Mouse (Mus musculus) liver, embryonic 12.5 days (tissue): ENCODE data around the gene Kdelr1. TPM values are rescaled to one million over a fixed set of nuclear protein-coding genes. Genes with fewer than 3 reads are reported as not detected.
A peak's percentile ranks its signal among the peaks of the same experiment; 100 is the strongest.

Experiments used
- ATAC-seq: fragments of 200-750 bp; cut with Nextera tagmentation; 2 replicates; pipeline ENCODE4 v1.8.0; 2017; ENCODE audit warnings: moderate number of reproducible peaks, mild to moderate bottlenecking, moderate library complexity
- H3K27ac ChIP-seq: fragments of 300-500 bp; sonication (generic); 2 replicates; pipeline ENCODE4 v1.5.1; 2016; ENCODE audit warnings: mild to moderate bottlenecking
- H3K27me3 ChIP-seq: fragments of 300-500 bp; sonication (generic); replicated peaks from 2 replicates; pipeline ENCODE4 v1.6.1; 2016; ENCODE audit warnings: mild to moderate bottlenecking, moderate library complexity
- H3K36me3 ChIP-seq: fragments of 300-500 bp; sonication (generic); 2 replicates; pipeline ENCODE4 v1.6.1; 2016; ENCODE audit warnings: mild to moderate bottlenecking, moderate library complexity
- H3K4me1 ChIP-seq: fragments of 300-500 bp; sonication (generic); 2 replicates; pipeline ENCODE4 v1.6.1; 2016
- H3K4me2 ChIP-seq: fragments of 300-500 bp; sonication (generic); 2 replicates; pipeline ENCODE4 v1.6.1; 2016; ENCODE audit warnings: mild to moderate bottlenecking, moderate library complexity
- H3K4me3 ChIP-seq: fragments of 300-500 bp; sonication (generic); 2 replicates; pipeline ENCODE4 v1.5.1; 2016; ENCODE audit warnings: mild to moderate bottlenecking, moderate library complexity
- H3K9ac ChIP-seq: fragments of 300-500 bp; sonication (generic); 2 replicates; pipeline ENCODE4 v1.6.1; 2016; ENCODE audit warnings: mild to moderate bottlenecking, moderate library complexity
- H3K9me3 ChIP-seq: fragments of 300-500 bp; sonication (generic); replicated peaks from 2 replicates; pipeline ENCODE4 v1.6.1; 2016; ENCODE audit warnings: mild to moderate bottlenecking, moderate library complexity
- WGBS: fragments of 180-500 bp; shearing (Covaris S2); methylation state at CpG from one replicate; pipeline ENCODE4 v1.1.7; 2016; ENCODE audit not compliant: insufficient replicate concordance; 5-methylcytosine and 5-hydroxymethylcytosine counted together
- polyA plus RNA-seq: library from polyadenylated mRNA; unstranded; fragments of >200 nt; fragmentation: Nextera tagmentation; extraction: Ambion mirVana; gene quantifications from 2 replicates; pipeline ENCODE4 v1.2.1, GENCODE M21; 2016

The Kdelr1 gene
- polyA plus RNA-seq, 1 experiment from 2014 or later: 25.6 TPM

DNA sequence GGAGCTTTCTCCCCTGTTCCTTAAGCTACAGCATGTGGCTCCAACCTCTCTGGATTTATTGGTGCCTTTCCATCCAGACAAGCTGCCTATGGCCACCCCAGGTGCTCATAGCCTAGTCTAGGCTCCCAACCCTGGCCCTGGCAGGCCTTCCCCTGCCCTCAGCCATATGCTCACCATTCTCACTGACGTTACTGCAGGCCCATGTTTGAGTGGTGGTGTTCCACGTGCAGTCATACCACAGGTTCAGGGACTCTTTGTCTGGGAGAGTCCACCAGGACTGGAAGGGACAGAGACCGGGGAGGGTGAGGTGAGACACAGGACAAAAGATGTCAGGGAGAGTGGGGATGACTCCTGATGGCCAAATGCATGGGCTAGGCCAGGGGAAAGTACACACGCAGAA, 47.2 kb downstream of the Kdelr1 start:
- peaks cover 25% of the 10 kb centered on the region for H3K36me3 ChIP-seq
- H3K4me2 ChIP-seq: peak overlapping the region; percentile 81
- peak overlapping the region; percentile 65; the same call in 1 of the 2 replicates for H3K9ac ChIP-seq
- no peak for ATAC-seq
- peaks cover 85% of the 10 kb centered on the region for H3K4me1 ChIP-seq
- H3K4me3 ChIP-seq: 0 out of 2 replicates have a peak overlapping the region, but pooled peaks have one; percentile 53
- peak overlapping the region; percentile 90 for H3K27ac ChIP-seq
- WGBS: 56% methylated on average over 4 of the region's 4 CpGs
- no peaks in the 10 kb centered on the region for H3K27me3 ChIP-seq
- no peaks in the 10 kb centered on the region for H3K9me3 ChIP-seq

DNA sequence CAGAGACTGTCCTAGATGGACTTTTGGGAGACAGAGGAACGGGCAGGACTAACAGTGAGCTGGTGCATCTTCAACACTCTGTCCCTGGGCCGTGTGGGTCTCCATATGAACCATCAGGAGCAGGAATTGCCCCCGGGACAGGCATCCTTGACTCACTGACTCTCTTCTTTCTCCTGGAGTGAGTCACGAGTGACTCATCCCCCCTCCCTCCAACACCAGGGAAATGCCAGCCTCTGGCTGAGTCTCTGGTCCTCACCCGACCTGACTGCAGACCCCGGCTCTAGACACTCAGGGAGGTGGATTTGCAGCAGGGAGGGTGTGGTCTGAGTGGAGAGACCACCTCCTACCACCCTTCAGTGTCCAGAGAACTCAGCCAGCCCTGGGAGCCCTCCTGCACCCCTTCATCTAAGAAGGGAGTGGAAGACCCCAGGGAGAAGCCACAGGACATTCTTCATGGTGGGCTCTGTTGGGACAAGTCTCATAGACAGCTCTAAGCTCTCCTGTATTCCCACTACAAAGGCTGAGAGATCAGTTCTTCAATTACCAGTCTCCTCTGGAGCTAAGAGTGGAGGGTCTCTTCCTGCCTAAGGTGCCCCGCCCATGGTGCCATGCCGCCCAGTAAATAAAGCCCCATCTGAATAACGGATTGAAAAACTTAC, 48.1 kb downstream of the Kdelr1 start:
- H3K4me2 ChIP-seq: peak overlapping the region; percentile 81
- 21% methylated on average over 9 of the region's 9 CpGs for WGBS
- no peak for ATAC-seq
- peaks cover 17% of the 10 kb centered on the region for H3K36me3 ChIP-seq
- H3K4me3 ChIP-seq: peak overlapping the region; percentile 53
- peak overlapping the region; percentile 90 for H3K27ac ChIP-seq
- H3K9me3 ChIP-seq: no peaks in the 10 kb centered on the region
- no peaks in the 10 kb centered on the region for H3K27me3 ChIP-seq
- peak overlapping the region; percentile 65 for H3K9ac ChIP-seq
- H3K4me1 ChIP-seq: peaks cover 86% of the 10 kb centered on the region

DNA sequence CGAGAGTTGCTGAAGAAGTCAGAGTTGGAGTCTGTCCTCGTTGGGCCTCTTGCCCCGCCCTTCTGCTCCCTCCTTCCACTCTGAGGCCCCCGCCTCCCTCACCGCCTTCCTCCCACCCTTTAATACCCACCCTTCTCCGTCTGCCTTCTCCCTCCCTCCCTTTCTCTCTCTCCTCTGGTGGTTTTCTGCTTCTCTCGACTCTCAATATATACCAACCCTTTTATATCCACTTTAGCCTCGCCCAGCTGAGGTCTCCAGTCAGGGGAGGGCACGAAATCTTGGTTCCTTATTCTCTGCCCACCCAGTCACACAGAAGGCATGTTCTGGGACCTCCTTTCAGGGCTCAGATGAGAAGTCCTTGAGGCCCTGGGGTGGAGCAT, 48.7 kb downstream of the Kdelr1 start, which contains the start of gene Emp3:
Gene Emp3, minus strand, starts transcription at position 163 of the 380 bp plus-strand sequence.
- H3K36me3 ChIP-seq: peaks cover 13% of the 10 kb centered on the region
- 11% methylated on average over 9 of the region's 9 CpGs for WGBS
- ATAC-seq: peak; percentile 51
- peaks cover 81% of the 10 kb centered on the region for H3K4me1 ChIP-seq
- H3K27ac ChIP-seq: peak within 1 kb of the TSS; percentile 90
- peak within 1 kb of the TSS; percentile 81 for H3K4me2 ChIP-seq
- no peaks in the 10 kb centered on the region for H3K9me3 ChIP-seq
- H3K4me3 ChIP-seq: peak within 1 kb of the TSS; percentile 53
- peak within 1 kb of the TSS; percentile 65 for H3K9ac ChIP-seq
- H3K27me3 ChIP-seq: no peaks in the 10 kb centered on the region

DNA sequence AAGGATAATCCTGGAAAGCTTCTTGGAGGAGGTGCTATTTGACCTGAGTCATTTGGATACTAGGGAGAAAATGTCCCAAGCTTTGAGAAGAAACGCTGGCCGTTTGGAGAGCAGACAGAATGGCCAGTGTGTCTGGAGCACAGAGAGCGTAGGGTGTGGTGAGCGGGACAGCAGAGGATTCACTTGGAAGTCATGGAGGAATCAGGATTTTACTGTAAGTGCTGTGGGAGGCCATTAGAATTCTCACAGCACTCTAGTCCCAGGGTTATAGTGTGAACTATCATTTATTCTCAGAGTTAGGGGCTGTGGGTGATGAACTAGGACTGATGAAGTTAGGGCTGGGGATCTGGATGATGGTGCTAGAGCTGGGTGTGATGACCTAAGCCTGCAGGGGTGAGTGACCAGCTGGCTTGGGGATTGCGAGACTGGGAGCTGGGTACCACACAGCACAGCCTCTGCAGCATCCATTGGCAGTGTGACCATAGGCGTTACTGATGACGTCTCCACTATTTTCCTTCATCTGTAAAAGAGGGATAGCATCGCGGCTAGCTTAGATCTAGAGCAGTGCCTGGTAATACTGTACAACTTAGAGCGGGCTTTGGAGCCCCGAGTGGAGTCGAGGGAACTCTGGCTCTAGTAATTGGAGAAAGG, 49.5 kb downstream of the Kdelr1 start:
- H3K27ac ChIP-seq: peak overlapping the region; percentile 90
- peaks cover 13% of the 10 kb centered on the region for H3K36me3 ChIP-seq
- 63% methylated on average over 12 of the region's 12 CpGs for WGBS
- peak overlapping the region; percentile 17; the same call in 1 of the 2 replicates for H3K9ac ChIP-seq
- no peak for ATAC-seq
- H3K4me2 ChIP-seq: peak overlapping the region; percentile 81
- H3K4me1 ChIP-seq: peaks cover 73% of the 10 kb centered on the region
- no peaks in the 10 kb centered on the region for H3K9me3 ChIP-seq
- H3K27me3 ChIP-seq: no peaks in the 10 kb centered on the region
- H3K4me3 ChIP-seq: no peak overlapping the region

- Histone ChIP-seq H3K9me3 (no peaks in the 10 kb centered on the region), H3K4me3 (peak overlapping the region; percentile 54), H3K36me3 (peaks cover 5% of the 10 kb centered on the region), H3K27me3 (0 out of 2 replicates have a peak, but pooled peaks cover 4% of the 10 kb centered on the region), H3K9ac (peak overlapping the region; percentile 53; the same call in 1 of the 2 replicates), H3K27ac (peak overlapping the region; percentile 90), H3K4me2 (peak overlapping the region; percentile 81), H3K4me1 (peaks cover 62% of the 10 kb centered on the region)
- ATAC-seq: peak; percentile 83
- WGBS: under 1% methylated on average over 37 of the region's 37 CpGs
Measured at GRCm38 (mm10) chr7:45922928-45923761, 50.6 kb downstream of the Kdelr1 start.

- H3K9me3 ChIP-seq: no peaks in the 10 kb centered on the region
- WGBS: 3% methylated on average over 24 of the region's 24 CpGs
- peaks cover 4% of the 10 kb centered on the region for H3K36me3 ChIP-seq
- peaks cover 62% of the 10 kb centered on the region for H3K4me1 ChIP-seq
- peak; percentile 69 for ATAC-seq
- peak within 1 kb of the TSS; percentile 90 for H3K27ac ChIP-seq
- peak within 1 kb of the TSS; percentile 81 for H3K4me2 ChIP-seq
- peaks cover 7% of the 10 kb centered on the region; the same call in 1 of the 2 replicates for H3K27me3 ChIP-seq
- H3K9ac ChIP-seq: peak within 1 kb of the TSS; percentile 66
- peak within 1 kb of the TSS; percentile 54 for H3K4me3 ChIP-seq
Measured at GRCm38 (mm10) chr7:45923762-45924428, 51.3 kb downstream of the Kdelr1 start, which contains the start of gene Ccdc114. Gene Ccdc114 (plus strand): TSS chr7:45924072.

GRCm38 (mm10) chr7:45924429-45924816, 51.9 kb downstream of the Kdelr1 start:
- H3K27ac ChIP-seq: peak overlapping the region; percentile 90
- peak overlapping the region; percentile 66 for H3K9ac ChIP-seq
- H3K36me3 ChIP-seq: no peaks in the 10 kb centered on the region
- H3K4me1 ChIP-seq: peaks cover 62% of the 10 kb centered on the region
- peak overlapping the region; percentile 54 for H3K4me3 ChIP-seq
- peaks cover 7% of the 10 kb centered on the region; the same call in 1 of the 2 replicates for H3K27me3 ChIP-seq
- no peak for ATAC-seq
- H3K9me3 ChIP-seq: no peaks in the 10 kb centered on the region
- H3K4me2 ChIP-seq: peak overlapping the region; percentile 81
- WGBS: 5% methylated on average over 14 of the region's 14 CpGs

DNA sequence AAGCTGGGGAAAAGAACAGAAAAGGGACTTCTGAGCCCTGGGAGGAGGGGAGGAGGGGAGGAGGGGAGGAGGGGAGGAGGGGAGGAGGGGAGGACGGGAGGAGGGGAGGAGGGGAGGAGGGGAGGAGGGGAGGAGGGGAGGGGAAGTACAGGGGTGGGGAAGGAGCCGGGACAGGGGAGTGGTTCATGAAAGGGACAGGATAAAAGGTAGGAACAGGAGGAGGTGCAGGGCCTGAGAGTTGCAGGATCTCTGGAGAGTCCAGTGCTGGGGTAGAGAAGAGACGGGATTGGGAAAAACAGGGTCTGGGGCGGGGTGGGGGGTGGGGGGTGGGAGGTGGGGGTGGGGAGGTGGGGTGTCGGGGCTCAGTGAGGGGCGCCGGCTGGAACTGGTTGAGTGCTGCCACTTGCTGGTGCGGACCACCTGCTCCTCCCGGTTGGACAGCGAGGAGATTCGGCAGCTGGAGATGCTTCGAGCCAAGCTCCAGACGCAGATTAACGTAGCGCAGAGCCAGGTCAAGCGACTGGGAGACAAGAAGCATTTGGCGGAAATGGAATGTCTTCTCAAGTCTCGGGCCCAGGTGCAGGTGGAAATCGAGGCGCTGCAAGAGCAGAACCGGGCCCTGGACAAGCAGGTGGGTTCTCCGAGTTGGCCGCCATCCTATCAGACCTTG, 56.2 kb downstream of the Kdelr1 start:
- Histone ChIP-seq H3K36me3 (no peaks in the 10 kb centered on the region), H3K4me1 (peaks cover 19% of the 10 kb centered on the region), H3K9ac (no peak overlapping the region), H3K9me3 (peaks cover 7% of the 10 kb centered on the region; the same call in 1 of the 2 replicates), H3K4me2 (no peak overlapping the region), H3K4me3 (no peak overlapping the region), H3K27ac (no peak overlapping the region), H3K27me3 (peaks cover 7% of the 10 kb centered on the region; the same call in 1 of the 2 replicates)
- 31% methylated on average over 19 of the region's 23 CpGs for WGBS
- no peak for ATAC-seq

DNA sequence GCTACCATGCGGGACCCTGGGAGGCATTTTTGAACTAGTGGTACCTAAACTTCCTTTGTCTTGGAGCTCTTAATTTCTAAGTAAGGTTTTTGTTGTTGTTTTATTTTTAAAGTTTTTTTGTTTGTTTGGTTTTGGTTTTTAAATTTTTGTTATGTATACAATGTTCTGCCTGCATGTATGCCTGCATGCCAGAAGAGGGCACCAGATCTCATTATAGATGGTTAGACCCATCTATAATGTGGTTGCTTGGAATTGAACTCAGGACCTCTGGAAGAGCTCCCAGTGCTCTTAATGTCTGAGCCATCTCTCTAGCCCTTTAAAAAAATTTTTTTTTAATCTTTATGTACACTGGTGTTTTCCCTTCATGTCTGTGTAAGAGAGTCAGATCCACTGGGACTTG, 57.1 kb downstream of the Kdelr1 start:
- no peak for ATAC-seq
- H3K36me3 ChIP-seq: no peaks in the 10 kb centered on the region
- H3K27me3 ChIP-seq: peaks cover 7% of the 10 kb centered on the region; the same call in 1 of the 2 replicates
- no peak overlapping the region for H3K4me2 ChIP-seq
- no peak overlapping the region for H3K9ac ChIP-seq
- 90% methylated on average over 1 of the region's 1 CpGs for WGBS
- no peak overlapping the region for H3K27ac ChIP-seq
- H3K4me1 ChIP-seq: peaks cover 10% of the 10 kb centered on the region
- peaks cover 7% of the 10 kb centered on the region; the same call in 1 of the 2 replicates for H3K9me3 ChIP-seq
- H3K4me3 ChIP-seq: no peak overlapping the region
